Mouse (Mus musculus) brown adipose tissue, adult 24 weeks (tissue): ENCODE data around the gene Ihh. TPM values are rescaled to one million over a fixed set of nuclear protein-coding genes. Genes with fewer than 3 reads are reported as not detected.

Experiments used
- H3K27ac ChIP-seq: fragments of 200-500 bp; replicated peaks from 2 replicates; pipeline ENCODE4 v1.5.1; 2012; ENCODE audit warnings: low read depth, mild to moderate bottlenecking, low read length
- H3K4me1 ChIP-seq: fragments of 200-500 bp; 2 replicates; pipeline ENCODE4 v1.6.1; 2012; ENCODE audit warnings: low read length, mixed read lengths; ENCODE audit not compliant: control insufficient read depth, insufficient read depth, insufficient read length
- H3K4me3 ChIP-seq: fragments of 200-500 bp; 2 replicates; pipeline ENCODE4 v1.5.1; 2012; ENCODE audit warnings: low read depth, mild to moderate bottlenecking, low read length, moderate library complexity; ENCODE audit not compliant: insufficient read depth
- polyA plus RNA-seq: library from polyadenylated mRNA; stranded (reverse); fragments of >200 nt; gene quantifications from 2 replicates; pipeline ENCODE4 v1.2.4, GENCODE M21; 2012; ENCODE audit not compliant: missing spikeins, insufficient read depth, insufficient read length

Gene Ihh
- polyA plus RNA-seq, 1 experiment = not detected

DNA sequence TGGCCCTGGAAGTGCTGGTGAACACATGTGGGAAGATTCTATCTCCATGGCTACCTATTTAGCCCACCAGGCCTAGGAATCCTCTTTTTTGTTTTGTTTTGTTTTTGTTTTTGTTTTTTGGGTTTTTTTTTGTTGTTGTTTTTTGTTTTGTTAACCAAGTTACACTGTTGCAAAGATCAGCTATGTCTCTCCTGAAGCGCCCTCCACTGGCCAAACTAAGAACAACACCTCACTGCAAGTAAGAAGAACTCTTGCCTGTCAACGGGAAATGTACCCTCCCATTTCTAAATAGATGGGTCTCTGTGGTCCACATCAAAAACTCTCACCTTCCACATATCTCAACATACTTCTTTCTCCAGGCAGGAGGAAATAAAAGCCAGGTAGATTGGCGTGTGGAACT is 49.8 kb downstream of the Ihh start:
- Histone ChIP-seq H3K27ac (no peak overlapping the region), H3K4me1 (no peaks in the 10 kb centered on the region), H3K4me3 (no peak overlapping the region)

DNA sequence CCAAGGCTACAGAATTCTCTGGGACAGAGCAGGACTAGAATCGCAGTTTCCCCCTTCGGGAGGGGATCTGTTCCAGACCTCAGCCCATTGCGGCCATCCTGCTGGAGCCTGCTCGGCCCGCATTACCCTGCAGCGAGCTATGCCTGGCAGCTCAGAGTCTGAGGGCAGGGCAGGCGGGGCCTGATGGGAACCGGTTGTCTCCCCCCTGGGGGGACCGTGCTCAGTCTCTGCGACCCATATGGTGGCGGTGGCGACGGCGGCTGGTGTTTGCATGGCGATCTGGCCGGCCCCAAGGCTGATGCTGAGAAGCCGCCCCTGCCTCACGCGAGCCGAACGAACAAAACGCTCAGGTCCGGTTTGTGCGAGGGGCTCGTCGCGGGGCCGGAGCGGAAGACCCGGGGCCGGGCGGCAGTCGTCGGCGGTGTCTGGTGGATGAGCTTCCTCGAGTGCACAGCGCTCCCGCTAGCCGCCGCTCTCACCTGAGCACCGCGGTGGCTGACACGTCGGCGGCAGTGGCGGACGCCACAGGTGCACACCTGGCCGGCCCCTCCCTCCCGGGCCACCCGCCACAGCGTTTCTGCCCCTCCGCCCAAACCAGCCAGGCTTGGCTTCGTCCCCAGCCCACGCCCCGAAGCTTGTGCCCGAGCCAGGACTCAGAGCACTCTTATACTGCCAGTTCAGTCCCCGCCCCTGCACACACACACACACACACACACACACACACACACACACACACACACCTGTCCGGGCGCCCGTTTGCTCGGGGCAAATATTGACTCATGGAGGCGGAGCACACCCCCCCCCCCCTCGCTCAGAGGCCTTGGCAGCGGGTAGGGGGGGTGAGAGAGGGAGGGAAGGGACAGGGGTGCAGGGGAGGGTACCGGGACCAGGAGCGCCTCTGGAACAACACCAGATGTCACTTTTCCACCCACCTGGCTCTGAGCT is 50.9 kb downstream of the Ihh start:
- Histone ChIP-seq H3K27ac (no peak overlapping the region), H3K4me1 (no peaks in the 10 kb centered on the region), H3K4me3 (no peak overlapping the region)

DNA sequence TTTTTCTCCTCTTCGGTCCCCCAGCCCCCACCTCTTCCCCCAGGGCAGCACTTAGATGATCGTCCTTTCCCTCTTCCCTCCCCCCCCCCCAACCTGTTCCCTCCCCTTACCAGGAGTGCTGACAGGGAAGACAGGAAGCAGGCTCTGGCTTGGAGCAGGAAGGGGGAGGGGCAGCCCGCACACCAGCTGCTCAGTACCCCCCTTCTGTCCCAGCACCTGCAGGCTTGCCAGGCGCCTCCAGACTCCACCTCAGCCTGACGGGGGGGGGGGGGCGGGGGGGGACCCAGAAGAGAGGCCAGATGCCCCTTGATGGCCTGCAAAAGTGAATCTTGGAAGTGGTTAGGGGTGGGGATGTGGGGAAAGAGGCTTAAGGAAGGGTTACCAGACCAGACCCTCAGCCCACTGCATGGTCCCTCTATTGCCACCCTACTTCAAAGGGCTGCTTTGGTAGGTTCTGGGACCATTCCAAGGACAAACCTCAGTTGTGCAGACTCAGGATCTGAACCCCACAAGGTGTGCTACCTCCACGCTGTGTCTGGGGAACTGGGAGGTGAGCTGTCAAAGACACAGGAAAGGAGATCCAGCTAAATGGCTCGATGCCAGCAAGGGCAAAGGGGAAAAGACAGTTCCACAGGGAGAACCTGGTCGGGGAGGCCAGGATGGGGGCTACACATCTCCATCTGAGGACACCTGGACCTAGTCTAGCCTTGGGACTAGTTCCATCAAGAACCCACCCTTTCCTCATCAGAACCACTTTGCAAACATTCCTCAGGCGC is 52.6 kb downstream of the Ihh start:
- Histone ChIP-seq H3K27ac (no peak overlapping the region), H3K4me1 (no peaks in the 10 kb centered on the region), H3K4me3 (no peak overlapping the region)

DNA sequence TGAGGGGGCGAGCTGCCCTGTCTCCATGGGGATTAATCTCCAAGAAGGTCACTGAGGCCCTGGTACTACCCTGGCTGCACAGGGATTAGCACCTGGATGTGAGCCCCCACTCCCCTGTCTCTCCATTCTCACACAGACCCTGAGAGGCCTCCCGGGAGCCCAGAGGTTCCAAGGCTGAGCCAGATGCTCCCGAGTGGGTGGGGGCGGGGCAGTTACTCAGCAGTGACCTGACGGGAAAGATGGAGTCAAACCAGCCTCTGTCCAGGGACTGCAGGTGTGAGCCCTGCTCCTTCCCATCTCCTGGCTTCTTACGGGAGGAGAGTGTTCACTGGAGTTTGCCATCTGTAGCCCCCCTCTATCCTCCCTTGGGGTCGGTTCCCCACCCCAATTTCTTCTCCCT is 53.5 kb downstream of the Ihh start:
- H3K27ac ChIP-seq = no peak overlapping the region
- H3K4me1 ChIP-seq = no peaks in the 10 kb centered on the region
- H3K4me3 ChIP-seq = no peak overlapping the region

Other genes starting within 250 kb of the Ihh start
- gene Cyp27a1, start 238.1 kb downstream of the Ihh start, polyA plus RNA-seq = 40.2 and 90.5 TPM in 2 replicates
- gene Prkag3, start 202.5 kb downstream of the Ihh start, polyA plus RNA-seq = 0.59 and 1.3 TPM in 2 replicates
- gene Wnt6, start 179.8 kb downstream of the Ihh start, polyA plus RNA-seq = not detected in 2 replicates
- gene Wnt10a, start 160.2 kb downstream of the Ihh start, polyA plus RNA-seq = not detected in 2 replicates
- gene Cdk5r2, start 96.7 kb downstream of the Ihh start, polyA plus RNA-seq = not detected in 2 replicates
- not detected in 2 replicates for gene Fev, start 66.3 kb downstream of the Ihh start, polyA plus RNA-seq
- not detected in 2 replicates for gene Cryba2, start 58.5 kb downstream of the Ihh start, polyA plus RNA-seq
- gene Cfap65, start 16.1 kb downstream of the Ihh start, polyA plus RNA-seq = not detected in 2 replicates
- 7.3 and 8.2 TPM in 2 replicates for gene Nhej1, start 173.5 kb upstream of the Ihh start, polyA plus RNA-seq
- gene Slc23a3, start 182.2 kb upstream of the Ihh start, polyA plus RNA-seq = not detected in 2 replicates
- 15.2 and 16.4 TPM in 2 replicates for gene Cnppd1, start 191.0 kb upstream of the Ihh start, polyA plus RNA-seq
- gene Retreg2, start 191.1 kb upstream of the Ihh start, polyA plus RNA-seq = 30.7 and 39.4 TPM in 2 replicates
- gene Zfand2b, start 217.0 kb upstream of the Ihh start, polyA plus RNA-seq = 15.2 and 21.5 TPM in 2 replicates
- 17.8 and 28.8 TPM in 2 replicates for gene Abcb6, start 228.7 kb upstream of the Ihh start, polyA plus RNA-seq
- gene Ankzf1, start 240.5 kb upstream of the Ihh start, polyA plus RNA-seq = 3.6 and 7.0 TPM in 2 replicates
- 13.6 and 21.0 TPM in 2 replicates for gene Atg9a, start 240.5 kb upstream of the Ihh start, polyA plus RNA-seq